Mouse (Mus musculus) gastrocnemius, adult 18-20 months (tissue): ENCODE measurements around the gene Gm10762. TPM values are rescaled to one million over a fixed set of nuclear protein-coding genes. Genes with fewer than 3 reads are reported as not detected.

ENCODE experiments used
- microRNA-seq: library from miRNA; unstranded; fragments of <30 nt; microRNA quantifications from one replicate; pipeline ENCODE4 v1.2.0, GENCODE M21; 2021
- total RNA-seq, 2 experiments: library from RNA; stranded (reverse); gene quantifications; 2 replicates each; pipeline ENCODE4 v1.2.3; 2021

The Gm10762 gene
- total RNA-seq, 2 experiments from 2014 or later = 15.2 to 15.5 TPM

Small RNA genes within 50 kb of the gene (microRNA-seq; reads per million reads assigned to microRNA genes)
- gene Gm22859 = not detected

Other genes with a start within 250 kb of the Gm10762 start
- gene Tmem87b, start 149.6 kb downstream of the Gm10762 start, total RNA-seq = 10 to 100 TPM; 13.3 to 14.9 TPM
- gene Fbln7, start 104.7 kb downstream of the Gm10762 start, total RNA-seq = 1 to 10 TPM; 2.0 to 3.1 TPM
- gene Zc3h8, start 23.6 kb downstream of the Gm10762 start, total RNA-seq = 1 to 10 TPM; 8.4 to 8.9 TPM
- gene Zc3h6, start 323 bp downstream of the Gm10762 start, total RNA-seq = 1 to 10 TPM; 7.2 to 7.6 TPM
- gene Vinac1, start 80.4 kb upstream of the Gm10762 start, total RNA-seq = not detected
- 1 to 10 TPM; 6.1 to 8.6 TPM for gene Ttl, start 98.2 kb upstream of the Gm10762 start, total RNA-seq
- gene Polr1b, start 133.3 kb upstream of the Gm10762 start, total RNA-seq = 10 to 100 TPM in 1 of 2 experiments, 1 to 10 TPM in 1; 9.9 to 10.3 TPM
- 10 to 100 TPM in 1 of 2 experiments, 1 to 10 TPM in 1; 7.1 to 12.5 TPM for gene Chchd5, start 162.0 kb upstream of the Gm10762 start, total RNA-seq
- gene Slc20a1, start 231.0 kb upstream of the Gm10762 start, total RNA-seq = 10 to 100 TPM; 11.3 to 21.8 TPM